Mouse (Mus musculus): ENCODE results near the gene Gria1.

Gene Gria1

DNA sequence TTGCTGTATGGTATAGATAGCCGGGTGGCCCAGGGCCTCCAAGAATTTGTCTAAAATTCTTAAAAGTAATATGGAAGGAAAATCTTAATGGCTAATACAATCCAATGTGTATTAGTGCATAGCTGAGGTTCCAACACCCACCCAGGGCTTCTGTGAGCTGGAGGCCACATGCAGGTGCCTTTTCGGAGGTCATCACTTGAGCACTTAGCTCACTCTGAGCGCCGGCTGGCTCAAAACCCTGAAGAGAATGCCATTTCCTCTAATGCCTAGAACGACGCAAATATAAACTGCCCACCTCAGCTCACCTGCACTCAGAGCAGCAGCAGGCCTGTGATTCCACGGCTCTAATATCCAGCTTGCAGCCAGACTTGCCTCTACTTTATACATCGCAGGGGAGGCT, 148.9 kb downstream of the Gria1 start:
- no peak for DNase-seq (ENCODE audit: extremely low read depth, low read depth)

GRCm38 (mm10) chr11:57162931-57163330, 151.7 kb downstream of the Gria1 start:
- no peak for DNase-seq (ENCODE audit: extremely low read depth, low read depth)

GRCm38 (mm10) chr11:57170058-57170457, 158.9 kb downstream of the Gria1 start:
- no peak for DNase-seq (ENCODE audit: extremely low read depth, low read depth)

GRCm38 (mm10) chr11:57174165-57174564, 163.0 kb downstream of the Gria1 start:
- no peak for DNase-seq (ENCODE audit: extremely low read depth, low read depth)

- no peak for DNase-seq (ENCODE audit: extremely low read depth, low read depth)
Measured at GRCm38 (mm10) chr11:57176552-57176951, 165.4 kb downstream of the Gria1 start.

DNA sequence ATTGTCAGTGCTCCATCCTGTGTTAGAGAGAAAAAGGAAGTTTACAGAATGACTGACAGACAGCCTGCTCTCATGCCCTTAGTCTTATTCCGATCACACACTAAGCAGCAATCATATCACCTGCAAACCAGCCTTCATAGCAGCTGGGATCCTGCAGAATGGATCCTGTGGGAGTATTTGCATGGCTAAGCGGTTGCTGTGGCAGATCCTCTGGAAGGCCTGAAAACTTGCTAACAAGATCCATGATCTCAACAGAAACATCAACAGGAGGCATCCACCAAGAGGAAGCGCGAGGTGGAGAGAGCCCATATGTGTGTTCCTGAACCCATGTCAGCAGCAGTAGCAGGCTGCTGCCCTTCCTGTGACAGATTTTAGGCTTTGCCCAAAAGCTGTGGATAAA, 173.0 kb downstream of the Gria1 start:
- DNase-seq (ENCODE audit: extremely low read depth, low read depth): no peak

DNA sequence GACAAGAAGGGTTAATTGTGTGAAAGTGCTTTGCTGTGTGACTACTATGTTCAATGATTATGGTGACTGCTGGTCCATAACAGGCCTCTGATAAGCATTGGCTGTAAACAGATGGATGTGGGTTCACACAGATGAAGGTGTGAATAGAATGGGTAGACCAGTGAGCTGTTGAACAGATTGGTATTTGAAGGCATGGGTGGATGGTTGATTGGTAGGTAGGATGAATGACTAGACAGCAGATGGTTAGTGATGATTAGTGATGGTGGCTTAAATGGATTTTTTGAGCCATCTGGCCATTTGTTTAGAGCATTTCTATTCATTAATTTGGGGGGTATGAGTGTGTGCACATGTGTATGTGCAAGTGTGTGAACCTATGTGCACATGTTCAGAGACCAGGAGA, 173.9 kb downstream of the Gria1 start:
- no peak for DNase-seq (ENCODE audit: extremely low read depth, low read depth)

- DNase-seq (ENCODE audit: extremely low read depth, low read depth): no peak
Measured at GRCm38 (mm10) chr11:57189391-57189790, 178.2 kb downstream of the Gria1 start.

- no peak for DNase-seq (ENCODE audit: extremely low read depth, low read depth)
Measured at GRCm38 (mm10) chr11:57194746-57195145, 183.6 kb downstream of the Gria1 start.

GRCm38 (mm10) chr11:57201245-57201976, 190.2 kb downstream of the Gria1 start:
- no peak for DNase-seq (ENCODE audit: extremely low read depth, low read depth)

GRCm38 (mm10) chr11:57204371-57204770, 193.2 kb downstream of the Gria1 start:
- DNase-seq (ENCODE audit: extremely low read depth, low read depth): no peak

DNA sequence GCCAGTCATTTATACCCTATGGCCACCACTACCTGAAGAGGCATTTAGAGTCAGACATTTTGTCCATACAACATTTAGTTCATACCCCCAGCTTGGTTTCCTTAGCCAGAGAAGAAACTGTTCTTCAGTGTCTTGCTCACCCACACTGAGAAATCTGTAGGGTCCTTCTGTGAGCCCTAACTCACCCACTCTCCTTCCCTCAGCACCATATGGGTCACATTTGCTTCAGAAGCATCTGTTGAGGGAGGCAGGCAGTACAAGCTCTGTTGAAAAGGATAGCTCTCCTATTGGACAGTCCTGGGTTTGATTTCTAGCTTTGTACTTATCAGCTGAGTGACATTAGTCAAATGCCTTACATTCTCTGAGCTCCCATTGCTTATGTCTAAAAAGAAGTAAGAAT, 196.1 kb downstream of the Gria1 start:
- no peak for DNase-seq (ENCODE audit: extremely low read depth, low read depth)

- DNase-seq (ENCODE audit: extremely low read depth, low read depth): no peak
Measured at GRCm38 (mm10) chr11:57214079-57214478, 202.9 kb downstream of the Gria1 start.

- DNase-seq (ENCODE audit: extremely low read depth, low read depth): no peak
Measured at GRCm38 (mm10) chr11:57214583-57214982, 203.4 kb downstream of the Gria1 start.

DNA sequence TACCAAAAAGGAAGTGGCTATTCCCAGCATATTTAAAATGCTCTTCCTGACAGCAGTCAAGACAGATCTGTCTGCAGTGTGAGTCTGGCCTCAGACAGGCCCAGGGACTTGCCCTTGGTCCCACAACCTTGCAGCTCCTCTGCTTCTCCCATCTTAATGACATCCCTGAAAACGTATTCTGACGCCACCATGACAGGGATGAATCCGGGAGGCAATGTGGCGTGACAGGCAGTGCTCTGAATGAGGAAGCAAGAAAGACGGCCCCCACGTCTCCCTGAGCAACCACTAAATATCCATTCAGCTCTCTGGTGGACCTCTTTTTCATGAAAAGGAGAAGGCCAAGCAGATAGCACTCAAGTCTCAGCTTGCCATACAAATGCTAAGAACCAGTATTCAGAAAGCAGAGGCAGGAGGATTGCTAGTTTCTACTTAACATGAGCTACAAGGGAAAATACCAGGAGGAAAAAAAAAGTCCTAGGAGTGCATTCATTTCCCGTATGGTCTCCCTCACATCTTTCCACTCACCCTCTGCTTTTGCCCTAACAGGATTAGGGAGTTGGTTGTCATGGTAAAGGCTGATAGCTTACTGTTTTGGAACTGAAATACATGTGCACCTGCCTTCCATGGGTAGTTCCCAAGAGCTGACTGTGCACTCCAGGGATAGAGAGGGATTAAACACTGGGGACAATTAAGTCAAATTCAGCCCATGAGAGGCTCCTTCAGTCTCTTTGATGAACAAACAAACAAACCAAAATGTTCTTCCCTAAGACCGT, 211.8 kb downstream of the Gria1 start:
- no peak for DNase-seq (ENCODE audit: extremely low read depth, low read depth)

DNA sequence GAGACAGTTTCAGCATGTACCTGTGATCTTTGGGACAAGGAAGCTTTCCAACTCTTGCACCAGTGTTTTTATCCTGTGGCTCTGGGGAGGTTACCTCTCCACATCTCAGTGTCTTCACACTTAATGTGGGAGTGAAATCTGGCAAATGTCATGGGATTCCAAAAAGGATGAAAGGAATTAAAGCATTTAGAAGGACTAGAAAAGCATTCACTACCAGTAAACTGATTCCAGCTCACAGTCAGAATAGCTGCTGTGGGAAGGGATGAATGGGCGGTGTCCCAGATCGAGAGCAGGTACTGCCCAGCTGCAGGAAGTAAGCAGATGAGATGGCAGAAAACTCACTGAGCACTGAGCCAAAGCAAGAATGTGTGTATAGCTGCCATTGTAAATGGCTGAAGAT, 224.3 kb downstream of the Gria1 start:
- no peak for DNase-seq (ENCODE audit: extremely low read depth, low read depth)

DNA sequence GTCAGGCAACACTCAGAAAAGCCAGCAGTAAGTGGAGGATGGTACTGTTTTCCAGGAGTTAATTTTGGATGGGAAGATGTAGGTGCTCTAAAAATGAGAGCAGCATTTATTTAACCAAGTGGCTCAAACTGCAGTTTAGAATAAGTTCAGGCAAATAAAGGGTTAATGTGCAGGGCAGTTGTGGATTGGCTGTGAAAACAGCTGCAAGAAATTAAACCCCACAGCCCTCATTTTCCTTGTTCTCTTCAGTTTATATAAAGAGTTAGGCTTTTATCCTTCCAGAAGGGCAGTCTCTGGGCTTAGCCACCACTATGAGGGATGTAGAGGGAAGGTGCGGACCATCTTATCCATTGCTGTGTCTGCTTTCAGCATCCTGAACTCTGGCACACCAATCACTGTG, 225.2 kb downstream of the Gria1 start:
- no peak for DNase-seq (ENCODE audit: extremely low read depth, low read depth)

DNA sequence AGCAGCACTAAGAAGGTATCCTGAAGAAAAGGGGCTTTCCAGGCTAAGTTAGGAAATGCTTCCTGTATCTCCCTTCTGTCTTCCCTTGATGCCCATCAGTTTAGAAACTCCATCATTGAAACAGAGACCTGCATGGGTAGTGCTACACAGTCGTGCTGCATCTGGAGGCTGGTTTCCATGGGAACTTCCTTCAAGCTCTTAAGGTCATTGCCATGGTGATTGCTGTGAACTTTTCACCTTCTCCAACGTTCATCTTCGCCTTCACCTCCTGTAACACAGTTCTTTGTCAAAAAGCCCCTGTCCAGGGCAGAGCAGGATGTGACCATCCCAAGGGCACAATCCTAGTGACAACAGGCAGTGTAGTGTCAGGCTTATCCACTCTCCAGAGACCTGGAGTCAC, 228.6 kb downstream of the Gria1 start:
- no peak for DNase-seq (ENCODE audit: extremely low read depth, low read depth)

- DNase-seq (ENCODE audit: extremely low read depth, low read depth): no peak
Measured at GRCm38 (mm10) chr11:57243835-57244234, 232.6 kb downstream of the Gria1 start.

GRCm38 (mm10) chr11:57244543-57244942, 233.4 kb downstream of the Gria1 start:
- no peak for DNase-seq (ENCODE audit: extremely low read depth, low read depth)

DNA sequence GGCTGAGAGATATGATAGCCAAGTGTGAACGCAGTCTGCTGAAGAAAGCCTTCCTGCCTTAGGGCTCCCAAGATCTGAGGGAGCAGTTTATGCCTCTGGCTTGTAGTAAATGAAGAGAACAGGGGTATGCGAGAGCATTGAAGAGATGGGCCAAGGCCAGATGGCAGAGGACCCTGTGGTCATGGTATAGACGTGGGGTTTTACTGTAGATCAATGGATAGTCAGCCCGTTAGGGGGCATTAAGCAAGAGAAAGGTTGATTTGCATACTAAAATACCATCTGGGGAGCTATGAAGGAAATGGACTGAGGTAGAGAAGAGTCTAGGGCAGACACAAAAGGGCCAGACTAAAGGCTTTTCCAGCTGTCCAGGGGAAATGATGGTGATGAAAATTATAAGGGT, 237.7 kb downstream of the Gria1 start:
- no peak for DNase-seq (ENCODE audit: extremely low read depth, low read depth)

- no peak for DNase-seq (ENCODE audit: extremely low read depth, low read depth)
Measured at GRCm38 (mm10) chr11:57250129-57250528, 238.9 kb downstream of the Gria1 start.

DNA sequence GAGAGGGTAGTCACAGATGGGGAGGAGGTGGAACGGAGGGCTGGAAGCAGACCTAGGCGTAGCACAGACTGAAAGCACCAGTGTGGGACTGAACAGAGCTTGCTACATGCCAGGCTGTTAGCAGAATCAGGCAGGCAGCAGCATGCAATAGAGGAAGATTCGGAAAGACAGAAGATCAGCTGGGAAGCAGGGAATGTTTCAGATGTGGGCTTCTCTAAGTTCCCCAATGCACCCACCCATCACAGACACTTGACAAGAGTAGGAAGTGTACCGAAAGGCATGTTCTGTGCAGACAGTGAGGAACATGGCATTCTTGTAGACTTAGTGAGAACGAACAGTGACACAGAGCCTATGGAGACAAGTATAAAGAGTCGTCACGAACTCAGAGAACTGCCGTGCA, 260.5 kb downstream of the Gria1 start:
- no peak for DNase-seq (ENCODE audit: extremely low read depth, low read depth)
